Mouse (Mus musculus) liver, embryonic 12.5 days (tissue): Measurements from ENCODE around the gene Tnpo3. TPM values are rescaled to one million over a fixed set of nuclear protein-coding genes. Genes with fewer than 3 reads are reported as not detected.
A peak's percentile ranks its signal among the peaks of the same experiment; 100 is the strongest.
"Not testable (repeated sequence)": the region's sequence is repeated elsewhere in the genome, so short reads cannot be mapped to it uniquely, and the experiment has no call there.

Experiments used
- ATAC-seq: fragments of 200-750 bp; cut with Nextera tagmentation; 2 replicates; pipeline ENCODE4 v1.8.0; 2017; ENCODE audit warnings: moderate number of reproducible peaks, mild to moderate bottlenecking, moderate library complexity
- H3K27ac ChIP-seq: fragments of 300-500 bp; sonication (generic); 2 replicates; pipeline ENCODE4 v1.5.1; 2016; ENCODE audit warnings: mild to moderate bottlenecking
- H3K27me3 ChIP-seq: fragments of 300-500 bp; sonication (generic); replicated peaks from 2 replicates; pipeline ENCODE4 v1.6.1; 2016; ENCODE audit warnings: mild to moderate bottlenecking, moderate library complexity
- H3K36me3 ChIP-seq: fragments of 300-500 bp; sonication (generic); 2 replicates; pipeline ENCODE4 v1.6.1; 2016; ENCODE audit warnings: mild to moderate bottlenecking, moderate library complexity
- H3K4me1 ChIP-seq: fragments of 300-500 bp; sonication (generic); 2 replicates; pipeline ENCODE4 v1.6.1; 2016
- H3K4me2 ChIP-seq: fragments of 300-500 bp; sonication (generic); 2 replicates; pipeline ENCODE4 v1.6.1; 2016; ENCODE audit warnings: mild to moderate bottlenecking, moderate library complexity
- H3K4me3 ChIP-seq: fragments of 300-500 bp; sonication (generic); 2 replicates; pipeline ENCODE4 v1.5.1; 2016; ENCODE audit warnings: mild to moderate bottlenecking, moderate library complexity
- H3K9ac ChIP-seq: fragments of 300-500 bp; sonication (generic); 2 replicates; pipeline ENCODE4 v1.6.1; 2016; ENCODE audit warnings: mild to moderate bottlenecking, moderate library complexity
- H3K9me3 ChIP-seq: fragments of 300-500 bp; sonication (generic); replicated peaks from 2 replicates; pipeline ENCODE4 v1.6.1; 2016; ENCODE audit warnings: mild to moderate bottlenecking, moderate library complexity
- WGBS: fragments of 180-500 bp; shearing (Covaris S2); methylation state at CpG from one replicate; pipeline ENCODE4 v1.1.7; 2016; ENCODE audit not compliant: insufficient replicate concordance; 5-methylcytosine and 5-hydroxymethylcytosine counted together
- polyA plus RNA-seq: library from polyadenylated mRNA; unstranded; fragments of >200 nt; fragmentation: Nextera tagmentation; extraction: Ambion mirVana; gene quantifications from 2 replicates; pipeline ENCODE4 v1.2.1, GENCODE M21; 2016

The Tnpo3 gene
- polyA plus RNA-seq, 1 experiment from 2014 or later = 55.2 TPM

DNA sequence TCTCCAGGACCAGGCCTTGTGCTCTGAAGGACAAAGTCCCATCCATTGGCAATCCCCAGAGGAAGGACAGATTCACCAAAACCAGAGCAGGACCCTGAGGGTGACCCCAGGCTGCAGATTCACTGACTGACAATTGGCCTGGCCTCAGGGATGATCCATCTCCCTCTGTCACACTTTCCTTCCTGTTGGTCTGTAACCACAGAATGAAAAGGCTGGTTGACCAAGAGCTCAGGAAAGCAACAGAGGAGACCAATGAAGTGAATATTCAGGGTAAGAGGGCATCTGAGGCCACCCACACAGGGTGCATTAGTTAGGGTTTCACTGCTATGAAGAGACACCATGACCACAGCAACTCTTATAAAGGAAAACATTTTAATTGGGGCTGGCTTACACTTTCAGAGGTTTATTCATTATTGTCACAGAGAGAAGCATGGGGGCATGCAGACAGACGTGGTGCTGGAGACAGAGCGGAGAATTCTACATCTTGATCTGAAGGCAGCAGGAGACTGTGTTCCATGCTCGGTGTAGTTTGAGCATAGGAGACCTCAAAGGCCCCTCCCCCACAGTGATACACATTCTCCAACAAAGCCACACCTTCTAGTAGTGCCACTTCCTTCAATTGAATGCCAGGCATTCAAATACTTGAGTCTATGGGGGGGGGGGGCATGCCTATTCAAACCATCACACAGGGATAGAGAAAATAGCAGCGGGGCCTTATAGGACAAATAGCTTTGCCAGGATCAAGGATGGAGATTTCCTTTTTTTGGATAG is 26.8 kb upstream of the Tnpo3 start:
- Histone ChIP-seq H3K27me3 (peaks cover 61% of the 10 kb centered on the region), H3K9me3 (no peaks in the 10 kb centered on the region), H3K4me1 (no peaks in the 10 kb centered on the region), H3K36me3 (no peaks in the 10 kb centered on the region), H3K9ac (no peak overlapping the region), H3K4me2 (no peak overlapping the region), H3K27ac (no peak overlapping the region), H3K4me3 (no peak overlapping the region)
- WGBS = 63% methylated on average over 4 of the region's 4 CpGs
- no peak for ATAC-seq

DNA sequence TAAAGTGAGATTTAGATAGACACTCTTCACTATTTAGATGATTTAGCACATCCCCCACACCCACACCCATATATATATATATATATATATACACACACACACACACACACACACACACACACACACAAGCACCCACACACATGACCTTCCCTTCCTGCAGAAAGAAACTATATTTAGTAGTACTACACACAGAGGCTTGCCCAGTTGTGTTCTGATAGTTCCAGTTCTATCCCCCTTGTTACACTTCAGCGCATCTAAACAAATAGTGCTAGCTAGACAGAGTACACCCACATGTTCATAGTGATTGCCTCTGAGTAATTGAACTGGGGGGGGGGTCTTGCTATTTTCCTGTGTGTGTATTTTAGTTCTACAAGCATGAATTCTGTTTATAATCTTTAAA is 24.9 kb upstream of the Tnpo3 start:
- Histone ChIP-seq H3K4me1 (no peaks in the 10 kb centered on the region), H3K27ac (no peak overlapping the region), H3K9me3 (no peaks in the 10 kb centered on the region), H3K4me2 (no peak overlapping the region), H3K36me3 (no peaks in the 10 kb centered on the region), H3K27me3 (peaks cover 57% of the 10 kb centered on the region), H3K9ac (no peak overlapping the region), H3K4me3 (no peak overlapping the region)
- no peak for ATAC-seq
- 78% methylated on average over 1 of the region's 1 CpGs for WGBS

DNA sequence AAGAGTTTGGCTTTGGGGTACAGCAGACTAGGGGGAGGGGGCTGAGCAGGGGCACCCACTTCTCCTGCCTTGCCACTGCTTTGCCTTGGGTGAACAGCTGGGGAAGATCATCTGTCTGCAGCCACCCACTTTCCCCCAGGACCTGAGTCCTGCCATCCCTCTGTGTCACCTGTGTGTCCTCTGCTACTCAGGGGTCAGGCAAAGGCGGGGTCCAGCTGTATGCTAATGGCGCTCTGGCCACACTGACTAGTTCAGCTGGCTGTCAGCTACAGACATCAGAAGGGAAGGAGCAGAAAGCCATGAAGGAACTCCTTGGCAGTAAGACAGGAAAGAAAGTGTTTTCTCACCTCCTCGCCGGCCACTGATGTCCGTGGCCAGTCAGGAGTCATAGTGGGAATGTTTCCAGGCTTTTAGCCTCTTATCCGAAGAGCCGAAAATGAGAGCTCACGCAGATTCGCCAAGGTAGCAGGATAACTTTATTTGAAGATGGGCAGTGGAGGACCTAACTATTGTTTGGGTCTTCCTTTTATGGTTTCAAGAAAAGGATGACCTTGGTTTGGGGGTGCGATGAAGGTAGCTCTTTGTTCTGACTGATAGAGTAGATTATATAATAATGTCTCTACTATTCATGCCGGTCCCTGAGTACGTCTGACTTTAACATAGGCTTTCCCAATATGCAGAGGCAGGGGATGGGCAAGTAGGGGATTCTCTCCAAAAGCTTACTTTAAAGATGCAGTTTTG is 23.0 kb upstream of the Tnpo3 start:
- H3K27ac ChIP-seq = no peak overlapping the region
- 44% methylated on average over 12 of the region's 12 CpGs for WGBS
- no peak overlapping the region for H3K4me3 ChIP-seq
- ATAC-seq = no peak
- H3K4me2 ChIP-seq = no peak overlapping the region
- H3K27me3 ChIP-seq = peaks cover 43% of the 10 kb centered on the region
- H3K4me1 ChIP-seq = no peaks in the 10 kb centered on the region
- H3K9me3 ChIP-seq = no peaks in the 10 kb centered on the region
- no peak overlapping the region for H3K9ac ChIP-seq
- H3K36me3 ChIP-seq = no peaks in the 10 kb centered on the region

GRCm38 (mm10) chr6:29631751-29632551 is 22.3 kb upstream of the Tnpo3 start:
- 28% methylated on average over 10 of the region's 10 CpGs for WGBS
- H3K36me3 ChIP-seq = no peaks in the 10 kb centered on the region
- ATAC-seq = no peak
- no peak overlapping the region for H3K9ac ChIP-seq
- peaks cover 41% of the 10 kb centered on the region for H3K27me3 ChIP-seq
- H3K4me1 ChIP-seq = no peaks in the 10 kb centered on the region
- no peak overlapping the region for H3K4me2 ChIP-seq
- no peak overlapping the region for H3K4me3 ChIP-seq
- no peaks in the 10 kb centered on the region for H3K9me3 ChIP-seq
- H3K27ac ChIP-seq = no peak overlapping the region

DNA sequence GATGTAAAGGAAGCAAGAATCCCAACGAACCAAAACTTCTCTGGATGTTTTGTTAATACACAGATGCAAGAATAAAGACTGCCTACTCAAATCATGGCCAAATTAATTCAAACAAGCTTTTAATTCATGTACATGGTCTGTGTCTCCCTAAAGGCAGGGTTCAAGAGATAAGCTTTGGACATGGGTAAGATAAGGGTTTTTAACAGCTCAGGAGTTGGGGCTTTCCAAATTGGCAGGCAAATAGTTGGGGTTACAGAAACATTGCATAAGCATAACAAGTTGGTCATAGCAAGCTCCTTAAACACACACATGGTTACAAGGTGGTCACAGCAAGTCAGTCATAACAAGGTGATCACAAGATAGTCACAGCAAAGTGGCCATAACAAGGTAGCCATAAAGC is 20.5 kb upstream of the Tnpo3 start:
- no peaks in the 10 kb centered on the region for H3K36me3 ChIP-seq
- no peak overlapping the region for H3K27ac ChIP-seq
- H3K27me3 ChIP-seq = peaks cover 38% of the 10 kb centered on the region
- no peak overlapping the region for H3K4me2 ChIP-seq
- WGBS = 76% methylated on average over 1 of the region's 1 CpGs
- H3K9ac ChIP-seq = no peak overlapping the region
- H3K4me3 ChIP-seq = no peak overlapping the region
- H3K4me1 ChIP-seq = no peaks in the 10 kb centered on the region
- no peaks in the 10 kb centered on the region for H3K9me3 ChIP-seq
- no peak for ATAC-seq

DNA sequence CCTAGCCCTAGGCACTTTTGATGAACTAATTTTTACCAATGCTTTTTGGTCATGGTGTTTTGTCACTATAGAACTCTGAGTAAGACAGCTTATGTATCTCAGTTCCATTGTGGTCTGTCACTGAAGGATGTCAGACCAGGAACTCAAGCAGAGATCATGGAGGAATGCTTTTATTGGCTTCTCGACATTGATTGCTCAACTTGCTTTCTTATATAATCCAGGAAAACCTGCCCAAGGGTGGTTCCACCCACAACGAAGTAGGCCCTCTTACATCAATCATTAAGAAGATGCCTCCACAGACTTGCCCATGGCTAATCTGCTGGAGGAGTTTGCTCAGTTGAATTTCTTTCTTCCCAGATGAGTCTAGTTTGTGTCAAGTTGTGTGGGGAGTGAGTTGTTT is 18.1 kb upstream of the Tnpo3 start:
- Histone ChIP-seq H3K4me2 (no peak overlapping the region), H3K4me3 (no peak overlapping the region), H3K27me3 (peaks cover 18% of the 10 kb centered on the region), H3K27ac (no peak overlapping the region), H3K36me3 (no peaks in the 10 kb centered on the region), H3K9ac (no peak overlapping the region), H3K4me1 (no peaks in the 10 kb centered on the region), H3K9me3 (no peaks in the 10 kb centered on the region)
- WGBS = 61% methylated on average over 2 of the region's 2 CpGs
- ATAC-seq = no peak

GRCm38 (mm10) chr6:29623857-29624256 is 14.2 kb upstream of the Tnpo3 start:
- H3K27ac ChIP-seq = no peak overlapping the region
- no peak overlapping the region for H3K4me2 ChIP-seq
- no peak overlapping the region for H3K9ac ChIP-seq
- H3K4me3 ChIP-seq = no peak overlapping the region
- no peaks in the 10 kb centered on the region for H3K4me1 ChIP-seq
- 64% methylated on average over 2 of the region's 2 CpGs for WGBS
- H3K9me3 ChIP-seq = no peaks in the 10 kb centered on the region
- no peaks in the 10 kb centered on the region for H3K36me3 ChIP-seq
- H3K27me3 ChIP-seq = peaks cover 10% of the 10 kb centered on the region
- ATAC-seq = no peak

DNA sequence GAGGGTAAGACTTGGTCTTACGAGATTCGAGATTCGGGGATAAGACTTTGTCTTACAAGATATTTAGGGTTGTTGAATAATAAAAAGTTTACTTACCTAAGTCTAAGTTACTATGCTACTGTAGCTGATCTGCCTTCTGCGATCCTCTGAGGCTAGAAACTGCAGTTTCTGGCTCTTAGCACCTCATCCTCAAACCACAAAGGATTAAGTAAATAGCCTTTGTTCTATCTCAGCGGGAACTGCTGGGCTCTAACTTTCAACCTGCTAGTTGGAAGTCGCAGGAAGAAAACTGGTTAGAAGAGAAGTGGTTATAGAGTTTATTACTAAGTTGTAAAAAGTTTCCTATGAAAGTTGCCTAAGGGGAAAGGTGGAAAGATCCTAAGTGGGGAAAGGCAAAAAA is 12.6 kb upstream of the Tnpo3 start:
- Histone ChIP-seq H3K4me2 (no peak overlapping the region), H3K4me3 (no peak overlapping the region), H3K36me3 (no peaks in the 10 kb centered on the region), H3K27me3 (peaks cover 22% of the 10 kb centered on the region), H3K4me1 (no peaks in the 10 kb centered on the region), H3K27ac (no peak overlapping the region), H3K9ac (no peak overlapping the region), H3K9me3 (no peaks in the 10 kb centered on the region)
- ATAC-seq = no peak
- 36% methylated on average over 6 of the region's 6 CpGs for WGBS

DNA sequence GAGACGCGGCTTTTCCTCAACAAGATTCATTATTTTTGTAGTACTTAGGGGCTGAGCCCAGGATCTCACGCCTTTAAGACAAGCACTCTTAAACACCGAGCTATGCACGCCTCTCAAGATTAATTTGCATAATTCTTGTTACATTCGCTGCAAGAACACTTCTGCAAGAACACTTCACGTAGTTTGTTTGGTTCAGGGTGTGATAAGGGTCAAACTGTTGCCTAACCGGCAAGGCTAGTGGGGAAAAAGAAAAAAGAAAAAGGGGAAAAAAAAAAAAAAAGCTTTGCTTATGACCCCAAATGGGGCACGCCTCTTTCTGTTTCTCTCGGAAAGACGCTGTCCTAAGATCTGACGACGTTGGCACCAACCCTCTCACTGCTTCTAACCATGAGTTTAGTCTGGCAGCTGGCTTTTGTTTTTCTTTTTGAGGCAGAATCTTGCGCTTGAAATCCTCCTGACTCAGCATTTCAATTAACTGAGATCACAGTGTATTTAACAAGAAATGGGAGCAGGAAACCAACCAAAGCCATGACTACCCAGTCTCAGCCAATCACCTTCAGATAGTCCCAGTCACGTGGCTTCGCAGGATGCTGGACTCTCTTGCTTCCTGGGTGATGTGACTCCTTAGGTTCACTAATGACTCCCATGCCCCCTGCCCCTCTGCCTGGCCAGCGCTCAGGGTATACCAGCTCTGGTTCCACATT is 11.3 kb upstream of the Tnpo3 start:
- H3K27me3 ChIP-seq = peaks cover 32% of the 10 kb centered on the region
- H3K4me3 ChIP-seq = peak overlapping the region; percentile 20
- no peak overlapping the region for H3K9ac ChIP-seq
- H3K4me2 ChIP-seq = peak overlapping the region; percentile 43
- H3K4me1 ChIP-seq = no peaks in the 10 kb centered on the region
- H3K9me3 ChIP-seq = no peaks in the 10 kb centered on the region
- H3K36me3 ChIP-seq = no peaks in the 10 kb centered on the region
- no peak for ATAC-seq
- no peak overlapping the region for H3K27ac ChIP-seq
- 40% methylated on average over 17 of the region's 17 CpGs for WGBS

DNA sequence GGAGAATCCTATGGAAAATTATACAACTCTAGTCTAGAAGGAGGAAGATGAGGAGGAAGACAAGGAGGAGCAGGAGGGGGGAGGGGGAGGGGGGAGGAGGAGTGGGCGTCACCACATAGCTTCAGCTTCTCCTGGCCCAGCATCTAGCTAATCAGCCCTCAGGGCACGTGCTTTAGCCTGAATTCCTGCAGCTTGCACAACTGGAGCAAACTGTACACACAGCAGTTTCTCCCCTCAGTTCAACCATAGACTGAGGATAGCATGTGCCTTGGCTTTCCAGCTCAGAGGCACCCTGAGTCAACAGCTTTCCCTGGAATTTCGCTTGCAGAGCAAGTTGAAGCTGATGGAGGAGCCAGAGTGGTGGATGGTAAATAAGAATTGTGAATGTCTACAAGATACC is 10.5 kb upstream of the Tnpo3 start:
- H3K9ac ChIP-seq = no peak overlapping the region
- H3K9me3 ChIP-seq = no peaks in the 10 kb centered on the region
- H3K36me3 ChIP-seq = no peaks in the 10 kb centered on the region
- 28% methylated on average over 3 of the region's 3 CpGs for WGBS
- H3K4me1 ChIP-seq = no peaks in the 10 kb centered on the region
- H3K27ac ChIP-seq = no peak overlapping the region
- no peak overlapping the region for H3K4me2 ChIP-seq
- no peak overlapping the region for H3K4me3 ChIP-seq
- ATAC-seq = no peak
- H3K27me3 ChIP-seq = peaks cover 36% of the 10 kb centered on the region

- Histone ChIP-seq H3K27me3 (0 out of 2 replicates have a peak, but pooled peaks cover 11% of the 10 kb centered on the region), H3K4me3 (peak overlapping the region; percentile 98), H3K9ac (peak overlapping the region; percentile 91), H3K4me2 (peak overlapping the region; percentile 77), H3K4me1 (peaks cover 27% of the 10 kb centered on the region), H3K27ac (peak overlapping the region; percentile 88)
- ATAC-seq = peak; percentile 49
- WGBS = 20% methylated on average over 13 of the region's 13 CpGs
- H3K9me3 ChIP-seq, H3K36me3 ChIP-seq: not testable (repeated sequence)
Measured at GRCm38 (mm10) chr6:29610020-29610640, 443 bp upstream of the Tnpo3 start.
